Mouse (Mus musculus) urinary bladder, adult 18-20 months (tissue): ENCODE measurements around the gene Gm10961.
"Not testable (repeated sequence)": the region's sequence is repeated elsewhere in the genome, so short reads cannot be mapped to it uniquely, and the experiment has no call there.

Source experiments
- DNase-seq, 2 experiments: peaks; one replicate each; pipeline ENCODE4 v3.0.0; 2022; ENCODE audit warnings: low spot score in 2 of 2, mixed read lengths in 2 of 2

The Gm10961 gene

DNA sequence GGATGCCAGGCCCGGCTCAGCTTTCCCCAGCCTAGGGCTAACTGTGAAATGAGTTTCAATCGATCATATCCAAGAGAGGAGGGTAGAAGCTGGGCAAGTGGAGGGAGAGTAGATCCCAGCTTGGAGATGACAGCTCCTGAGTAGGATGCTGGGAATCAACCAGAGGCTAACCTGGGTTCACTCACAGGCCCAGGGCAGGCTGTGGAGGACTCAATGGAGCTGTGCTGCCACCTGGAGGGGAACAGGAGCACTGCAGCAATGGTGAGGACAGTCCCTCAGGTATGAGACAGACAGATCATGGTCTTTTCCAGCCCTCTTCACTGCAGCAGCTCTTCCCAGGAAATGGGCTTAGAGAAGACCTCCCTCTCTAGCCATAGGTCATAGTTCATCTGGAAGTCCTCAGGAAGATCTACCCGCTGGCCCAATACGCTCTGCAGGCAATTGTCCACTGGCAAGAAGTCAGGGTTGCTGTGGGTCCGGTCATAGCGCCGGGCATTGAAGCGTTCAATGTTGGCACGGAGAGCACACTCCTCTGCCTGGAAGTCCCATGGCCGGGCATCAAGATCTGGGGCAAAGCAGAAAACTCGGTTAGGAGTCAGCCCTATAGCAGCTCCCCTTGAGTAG is 18.1 kb upstream of the Gm10961 start:
- peak in 1 of 2 experiments; percentile 50 for DNase-seq

DNA sequence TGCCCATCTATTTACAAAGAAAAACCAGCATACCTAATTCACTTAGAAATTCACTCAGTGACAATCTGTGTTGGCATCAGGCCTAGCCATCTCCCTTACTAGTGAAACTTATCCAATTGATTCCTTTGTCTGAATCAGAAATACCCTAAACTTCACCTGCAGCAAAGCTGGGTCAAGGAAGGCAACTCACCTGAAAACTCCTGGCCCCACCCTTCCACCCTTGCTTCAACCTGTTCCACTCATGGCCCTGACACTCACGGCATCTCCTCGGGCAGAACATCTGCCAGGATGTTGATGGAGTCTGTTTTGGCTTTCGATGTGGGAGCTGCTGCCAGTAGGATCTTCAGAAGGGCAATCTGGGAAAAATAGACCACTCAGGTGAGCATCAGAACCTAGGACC is 13.3 kb upstream of the Gm10961 start:
- DNase-seq: no peak

DNA sequence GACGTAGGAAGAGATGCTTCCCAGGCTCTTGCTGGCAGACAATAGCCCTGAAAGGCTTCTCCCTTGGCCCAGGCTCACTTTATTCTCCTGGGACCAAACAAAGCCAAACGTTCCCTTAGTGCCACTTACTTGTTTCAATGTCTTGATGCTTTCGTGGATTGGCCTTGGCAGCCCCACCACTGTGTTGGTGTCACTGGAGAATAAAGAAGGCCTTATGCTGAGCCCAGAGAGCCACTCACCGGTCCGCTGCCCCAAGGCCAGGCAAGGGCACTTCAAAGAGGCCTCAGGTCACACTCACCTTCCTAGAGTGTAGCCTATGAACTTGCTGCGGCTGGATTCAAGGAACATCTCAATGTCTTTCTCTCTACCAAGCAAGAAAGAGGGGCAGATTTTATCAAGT is 11.2 kb upstream of the Gm10961 start:
- DNase-seq: no peak

DNA sequence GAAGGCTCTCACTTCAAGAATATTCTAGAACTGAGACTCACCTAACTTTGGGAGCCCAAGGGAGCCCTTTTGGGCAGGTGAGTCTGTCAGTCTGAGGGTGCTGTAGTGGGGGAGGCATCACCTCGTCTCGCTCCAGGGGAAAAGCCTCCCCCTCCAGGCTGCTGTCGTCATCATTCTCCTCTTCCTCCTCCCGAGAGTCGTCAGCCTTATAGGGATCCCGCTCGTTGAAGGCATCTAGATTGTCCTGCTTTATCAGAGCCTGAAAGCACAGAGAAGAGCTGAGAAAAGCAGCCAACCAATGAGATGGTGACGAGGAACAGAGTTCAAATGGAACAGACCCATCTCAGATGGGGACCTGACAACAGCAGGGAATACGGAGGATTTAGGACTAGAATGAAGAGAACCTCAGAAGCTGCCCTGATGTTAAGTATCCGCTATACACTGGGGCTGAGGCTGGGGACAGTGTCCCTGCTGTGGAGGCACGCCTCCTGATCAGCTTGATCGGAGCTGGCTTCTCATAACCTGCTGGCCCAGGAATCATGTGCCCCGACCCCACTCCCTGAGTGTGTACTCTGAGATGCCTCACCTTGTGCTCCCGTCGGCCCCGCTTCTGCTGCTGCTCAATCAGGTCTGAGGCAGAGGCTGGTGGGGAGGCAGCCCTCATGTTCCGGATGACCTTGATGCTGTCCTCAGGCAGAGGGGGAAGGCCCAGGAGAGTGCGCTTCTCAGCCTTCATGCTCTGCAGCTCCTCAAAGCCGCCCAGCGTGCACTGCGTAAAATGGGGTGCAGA is 9.6 kb upstream of the Gm10961 start:
- no peak for DNase-seq

DNA sequence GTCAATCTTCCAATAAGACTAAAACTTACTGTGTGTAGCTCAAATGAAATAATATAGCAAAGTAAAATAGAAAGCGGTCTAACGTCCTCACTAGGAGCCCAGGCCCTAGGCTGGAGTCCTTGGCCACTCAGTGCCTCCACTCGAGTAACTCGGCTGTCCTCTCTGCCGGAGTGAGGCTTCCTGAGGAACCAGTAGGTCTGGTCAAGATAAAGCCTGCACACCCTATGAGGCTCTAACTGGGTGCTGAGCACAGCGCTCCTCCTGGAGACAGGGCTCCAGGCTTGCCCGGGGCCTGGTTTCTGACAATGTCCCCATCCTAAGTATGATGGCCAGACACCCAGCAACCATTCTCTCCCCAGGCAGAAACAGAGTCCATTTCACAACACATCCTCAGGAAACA is 8.6 kb upstream of the Gm10961 start:
- DNase-seq: no peak

DNA sequence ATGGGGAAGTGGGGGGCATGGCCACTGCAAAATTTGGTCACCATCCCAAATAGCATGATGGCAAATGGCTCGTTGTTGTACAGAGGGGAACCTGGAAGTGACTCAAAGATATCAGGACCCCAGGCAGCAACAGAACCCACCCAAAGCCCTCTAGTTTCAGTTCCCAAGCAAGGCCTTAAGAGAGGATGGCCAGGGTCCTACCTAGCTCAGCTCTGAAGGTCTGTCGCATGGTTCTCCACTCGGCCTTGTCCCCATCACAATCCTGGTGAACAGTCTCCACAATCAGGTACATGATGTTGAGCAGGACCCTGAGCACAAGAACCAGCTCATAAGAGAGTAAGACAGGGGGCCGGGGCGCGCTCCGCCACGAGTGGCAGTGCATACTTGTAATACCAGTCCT is 6.7 kb upstream of the Gm10961 start:
- no peak for DNase-seq

DNA sequence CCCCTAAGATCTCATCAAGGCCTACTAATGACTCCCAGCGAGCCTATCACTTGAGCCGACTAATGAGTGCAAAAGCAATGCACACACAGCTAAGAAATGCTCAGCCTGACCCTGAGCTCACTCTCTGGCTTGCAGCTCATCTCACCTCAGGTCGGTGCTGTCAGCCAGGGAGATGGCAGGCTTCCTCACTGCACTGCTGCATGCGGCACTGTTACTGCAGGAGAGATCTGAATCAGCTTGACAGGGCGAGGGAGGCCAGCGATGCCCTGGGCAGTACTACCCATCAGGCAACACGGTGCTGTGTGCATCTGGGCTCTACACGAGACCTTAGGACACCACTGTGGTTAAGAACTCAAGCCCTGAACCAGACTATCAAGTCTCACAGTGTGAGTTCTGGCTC is 5.6 kb upstream of the Gm10961 start:
- DNase-seq: no peak

DNA sequence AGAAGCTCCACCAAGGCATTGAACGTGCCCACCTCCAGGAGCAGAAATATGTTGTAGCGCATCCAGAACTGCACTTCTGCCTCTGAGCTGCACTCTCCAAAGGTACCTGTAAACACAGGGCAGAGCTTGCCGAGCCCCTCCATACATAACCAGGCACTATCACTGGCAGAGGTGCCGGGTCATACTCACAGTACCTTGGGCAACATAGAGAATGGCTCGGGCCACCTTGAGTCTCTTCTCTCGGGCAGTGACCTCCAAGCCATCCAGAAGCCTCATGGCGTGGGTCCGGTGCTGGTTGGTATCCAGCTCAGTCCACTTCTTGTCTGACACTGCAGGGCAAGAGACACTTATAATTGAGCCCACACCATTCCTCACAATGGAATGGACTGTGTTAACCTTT is 4.4 kb upstream of the Gm10961 start:
- DNase-seq: no peak

DNA sequence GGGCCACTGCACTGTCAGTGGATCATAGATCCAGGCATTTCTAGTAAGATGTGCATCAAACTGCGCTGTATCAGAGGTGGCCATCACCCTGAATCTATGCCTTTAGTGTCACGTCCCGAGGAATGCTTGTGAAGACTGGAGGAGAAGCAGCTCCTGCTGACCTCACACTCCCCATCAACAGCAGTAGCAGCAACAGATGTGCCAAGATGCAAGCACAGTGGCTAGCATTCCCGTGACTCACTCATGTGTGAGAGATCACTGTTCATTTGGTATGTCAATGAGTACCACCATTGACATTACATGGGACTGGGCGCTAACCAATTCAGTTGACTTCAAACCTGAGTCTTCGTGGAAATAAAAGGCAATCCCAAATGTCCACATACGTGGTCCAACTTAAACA is 3.5 kb upstream of the Gm10961 start:
- DNase-seq: no peak

DNA sequence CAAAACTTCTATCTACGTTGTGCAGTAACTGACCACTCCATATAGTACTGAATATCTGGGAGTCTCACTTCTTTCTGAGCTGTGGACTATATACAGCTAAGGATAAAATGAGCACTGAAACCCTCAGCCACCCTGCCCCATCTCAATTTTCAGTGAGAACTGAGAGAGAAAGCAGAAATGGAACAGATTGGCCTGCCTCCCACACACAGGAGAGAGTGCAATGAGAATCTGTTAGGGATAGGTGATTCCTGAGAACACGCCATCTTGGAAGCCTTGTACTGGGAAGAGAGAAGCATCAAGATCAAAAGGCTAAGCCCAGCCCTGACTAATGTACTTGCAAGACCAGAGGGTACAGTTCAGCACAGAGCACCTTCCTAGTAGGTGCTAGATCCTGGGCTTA is 2.6 kb upstream of the Gm10961 start:
- DNase-seq: no peak

DNA sequence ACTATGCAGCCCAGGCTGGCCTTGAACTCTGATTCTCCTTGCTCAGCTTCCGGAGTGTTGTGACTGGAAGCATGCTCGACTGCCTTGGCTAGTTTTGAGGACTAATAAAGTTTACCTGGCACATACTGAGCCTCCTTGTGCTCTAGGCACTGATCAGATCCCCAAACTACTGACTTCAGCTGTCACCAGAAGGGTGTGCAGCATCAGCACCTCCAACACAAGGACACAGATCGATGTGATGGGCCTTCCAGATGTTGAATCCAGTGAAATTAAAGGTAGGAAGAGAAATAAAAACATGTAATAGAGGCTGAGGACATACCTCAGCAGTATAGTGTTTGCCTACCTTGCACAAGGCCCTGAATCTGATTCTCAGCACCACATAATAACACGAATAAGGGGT is 1.7 kb upstream of the Gm10961 start:
- no peak for DNase-seq

DNA sequence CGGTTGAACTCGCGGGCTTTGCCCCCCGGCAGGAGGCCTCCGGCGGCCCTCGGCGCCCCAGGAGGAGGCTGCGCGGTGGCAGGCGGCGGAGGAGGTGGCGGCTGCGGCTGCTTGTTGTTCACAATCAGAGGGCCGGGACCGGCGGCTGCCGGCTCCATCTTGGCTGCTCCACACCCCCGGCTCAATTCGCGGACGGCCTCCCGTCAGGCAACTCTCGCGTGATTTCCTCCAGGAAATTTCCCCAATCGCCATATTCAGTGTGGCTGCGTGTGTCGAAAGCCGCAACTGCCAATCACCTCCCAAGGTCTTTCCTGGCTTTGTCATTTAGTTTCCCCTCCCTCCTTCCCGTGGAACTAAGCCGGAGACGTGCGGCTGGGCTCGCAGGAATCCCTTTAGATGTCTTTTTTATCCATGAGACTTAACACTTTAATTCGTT is 419 bp downstream of the Gm10961 start, which contains the start of gene Strip1:
Strip1 (minus strand) TSS at position 172 of the 436 bp plus-strand sequence.
- DNase-seq: peak; percentile 88

DNA sequence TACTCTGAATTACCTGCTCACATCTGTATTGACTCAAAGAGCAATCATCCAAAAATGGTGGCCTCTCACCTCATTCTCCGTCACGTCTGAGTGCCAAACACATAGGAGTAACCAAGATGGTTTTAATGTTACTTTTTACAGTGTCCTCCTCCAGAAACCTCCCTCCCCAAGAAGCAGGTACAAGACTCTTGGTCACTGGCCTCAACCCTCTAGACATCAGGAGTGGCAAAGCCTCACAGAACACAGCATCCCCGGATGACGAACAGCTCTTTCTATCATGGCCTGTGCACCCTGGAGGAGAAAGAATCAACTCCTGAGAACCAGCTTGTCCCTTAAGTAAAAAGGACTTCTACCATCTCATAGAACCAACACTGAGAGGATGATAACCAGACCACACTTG is 1.7 kb downstream of the Gm10961 start:
- no peak for DNase-seq

DNA sequence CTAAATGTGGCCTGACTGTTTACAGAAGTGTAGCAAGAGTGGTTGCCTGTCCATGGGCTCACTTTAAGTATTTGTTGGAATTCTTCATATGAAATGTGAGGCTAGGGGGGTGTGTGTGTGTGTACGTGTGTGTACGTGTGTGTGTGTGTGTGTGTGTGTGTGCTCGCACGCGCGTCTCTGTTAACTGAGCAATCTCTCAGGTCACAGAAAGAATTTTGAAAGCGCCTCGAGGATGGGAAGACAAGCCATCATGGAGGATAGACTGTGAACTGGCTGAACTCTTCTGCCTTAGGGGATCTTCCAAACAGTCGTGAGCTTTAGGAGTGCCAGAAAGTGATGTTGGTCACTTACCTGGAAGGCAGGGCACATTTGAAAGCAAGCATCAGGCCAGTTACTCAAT is 2.8 kb downstream of the Gm10961 start:
- DNase-seq: no peak

DNA sequence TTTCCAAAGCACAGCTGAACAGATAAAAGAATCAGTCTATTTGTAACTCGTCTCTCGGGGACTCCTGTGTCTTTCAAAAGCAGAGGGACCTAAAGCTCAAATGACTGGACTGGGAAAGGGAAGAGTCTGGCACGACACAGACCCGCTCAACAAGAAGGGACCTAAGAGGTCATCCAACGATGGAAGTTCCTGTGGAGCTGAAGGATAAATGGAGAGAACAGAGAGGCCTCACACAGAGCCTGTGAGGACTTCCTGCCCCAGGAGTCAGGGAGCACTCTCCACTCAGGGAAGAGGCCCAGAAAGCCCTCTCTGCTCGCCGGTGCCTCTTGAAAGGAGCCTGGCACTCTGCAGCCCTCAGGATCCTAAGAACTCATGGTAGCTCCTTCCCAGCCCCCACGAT is 4.7 kb downstream of the Gm10961 start:
- no peak for DNase-seq

DNA sequence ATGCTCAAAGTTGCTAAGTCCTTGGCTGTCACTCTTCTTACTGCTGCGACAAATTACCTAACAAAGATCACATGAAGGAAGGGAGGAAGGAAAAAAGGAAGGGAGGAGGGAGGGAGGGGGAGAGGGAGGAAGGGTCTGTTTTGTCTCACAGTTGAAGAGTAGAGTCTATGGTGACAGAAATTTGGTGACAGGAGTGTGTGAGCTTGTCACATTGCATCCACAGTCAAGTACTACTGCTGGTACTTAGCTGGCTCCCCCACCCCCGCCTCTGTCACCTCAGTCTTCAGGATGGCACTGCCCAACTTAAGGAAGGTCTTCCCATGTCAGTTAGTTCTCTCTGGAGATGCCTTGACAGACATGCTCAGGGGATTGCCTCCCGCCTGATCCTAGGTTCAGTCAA is 5.1 kb downstream of the Gm10961 start:
- no peak for DNase-seq

DNA sequence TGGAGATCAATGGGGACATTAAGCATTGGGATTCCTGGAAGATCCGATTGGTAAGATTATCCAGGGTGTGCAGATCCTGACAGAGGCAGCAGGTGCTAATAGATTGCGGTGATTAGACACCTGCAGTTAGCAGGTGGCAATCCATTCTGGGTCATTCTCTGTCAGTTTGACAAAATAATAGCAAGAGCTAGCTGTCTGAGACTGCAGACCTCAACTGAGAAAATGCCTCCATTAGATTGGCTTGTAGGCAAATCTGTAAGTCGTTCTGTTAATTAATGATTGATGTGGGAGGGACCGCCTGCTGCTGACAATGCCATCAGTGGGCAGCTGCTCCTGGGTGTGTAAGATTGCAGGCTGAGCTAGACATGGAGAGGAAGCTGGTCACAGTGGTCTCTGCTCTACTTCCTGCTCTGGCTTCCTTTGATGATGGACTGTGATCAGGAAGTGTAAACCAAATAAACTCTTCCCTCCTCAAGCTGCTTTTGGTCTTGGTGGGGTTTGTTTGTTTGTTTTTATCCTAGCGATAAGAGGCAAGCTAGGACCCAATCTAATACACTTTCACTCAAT is 6.6 kb downstream of the Gm10961 start:
- DNase-seq: no peak

DNA sequence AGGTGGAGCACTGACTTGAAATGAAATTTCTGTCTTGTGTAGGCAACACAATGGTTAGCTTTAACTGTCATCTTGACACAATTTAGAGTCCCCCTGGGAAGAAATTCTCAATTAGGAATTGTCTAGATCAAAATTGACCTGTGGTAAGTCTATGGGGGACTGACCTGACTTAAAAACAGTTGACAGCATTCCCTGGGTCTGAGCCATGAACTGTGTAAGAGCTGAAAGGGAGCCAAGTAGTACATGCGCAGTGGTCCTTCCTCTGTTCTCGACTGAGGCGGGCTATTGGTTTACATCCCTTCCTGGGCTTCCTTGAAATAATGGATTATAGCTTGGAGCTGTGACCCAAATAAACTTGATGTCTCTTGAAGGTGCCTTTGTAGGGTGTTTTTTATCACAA is 15.8 kb downstream of the Gm10961 start:
- no peak for DNase-seq

DNA sequence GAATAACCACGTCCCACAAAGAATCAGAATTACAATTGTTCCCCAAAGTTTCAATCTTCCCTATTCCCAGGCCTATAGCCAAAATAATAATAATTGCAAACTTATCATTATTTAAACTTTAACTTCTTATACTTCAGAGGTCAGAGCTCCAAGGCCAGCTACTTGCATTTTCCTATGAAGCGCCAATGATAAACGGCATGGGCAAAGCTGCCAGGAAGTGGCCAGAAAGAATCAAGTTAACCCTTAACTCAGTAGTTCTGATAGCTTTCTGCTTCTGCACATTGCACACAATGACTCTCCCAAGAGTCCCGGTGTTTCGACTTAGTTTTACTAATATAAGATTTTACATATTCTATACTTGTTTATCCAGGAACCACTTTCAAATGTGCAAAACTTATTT is 19.2 kb downstream of the Gm10961 start:
- DNase-seq: not testable (repeated sequence)

DNA sequence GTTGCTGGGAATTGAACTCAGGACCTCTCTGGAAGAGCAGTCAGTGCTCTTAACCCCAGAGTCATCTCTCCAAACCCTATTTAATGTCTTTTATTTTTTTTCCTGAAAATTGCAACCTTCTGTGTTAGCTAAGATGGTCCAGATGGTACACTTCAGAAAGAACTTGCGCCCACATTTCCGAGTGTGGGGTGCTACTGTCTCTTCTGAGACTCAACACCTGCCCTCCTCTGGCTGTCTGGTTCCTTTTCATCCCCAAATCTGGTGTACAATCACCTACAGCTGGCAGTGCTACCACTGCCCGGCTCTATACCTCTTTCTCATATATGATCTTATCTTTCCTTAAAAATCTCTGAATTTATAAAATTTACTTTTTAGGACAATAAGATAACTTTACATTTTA is 21.8 kb downstream of the Gm10961 start:
- no peak for DNase-seq

DNA sequence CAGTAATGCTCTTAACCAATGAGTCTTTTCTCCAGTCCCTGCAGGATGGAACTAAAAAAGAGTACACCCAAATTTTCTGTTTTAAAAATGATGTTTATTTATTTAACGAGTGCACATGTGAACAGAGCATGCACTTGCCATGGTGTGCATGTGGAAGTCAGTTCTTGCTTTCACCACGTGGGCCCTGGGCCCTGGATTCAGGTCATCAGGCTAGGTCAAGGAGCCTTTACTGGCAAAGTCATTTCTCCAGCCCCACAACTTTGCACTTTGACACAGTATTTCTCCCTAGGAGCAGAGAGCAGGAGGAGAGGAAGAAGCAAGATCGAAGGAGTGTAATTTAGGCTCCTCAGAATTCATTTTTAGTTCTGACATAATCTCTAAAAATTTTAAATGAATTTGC is 23.7 kb downstream of the Gm10961 start:
- DNase-seq: no peak

DNA sequence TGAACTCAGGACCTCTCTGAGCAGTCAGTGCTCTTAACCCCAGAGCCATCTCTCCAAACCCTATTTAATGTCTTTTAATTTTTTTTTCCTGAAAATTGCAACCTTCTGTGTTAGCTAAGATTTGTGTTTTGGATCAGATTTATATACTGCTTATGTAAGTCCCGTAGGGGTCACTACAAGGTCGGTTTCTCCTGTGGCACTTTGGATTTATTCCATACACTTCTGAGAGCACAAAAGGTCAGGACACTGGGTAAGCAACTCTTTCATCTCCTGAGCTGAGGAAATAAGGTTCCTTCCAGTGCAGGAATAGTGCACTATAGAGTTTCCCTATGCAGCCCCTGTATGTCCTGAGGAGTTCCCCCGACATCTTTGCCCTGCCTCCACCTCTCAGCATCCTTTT is 24.4 kb downstream of the Gm10961 start:
- no peak for DNase-seq

DNA sequence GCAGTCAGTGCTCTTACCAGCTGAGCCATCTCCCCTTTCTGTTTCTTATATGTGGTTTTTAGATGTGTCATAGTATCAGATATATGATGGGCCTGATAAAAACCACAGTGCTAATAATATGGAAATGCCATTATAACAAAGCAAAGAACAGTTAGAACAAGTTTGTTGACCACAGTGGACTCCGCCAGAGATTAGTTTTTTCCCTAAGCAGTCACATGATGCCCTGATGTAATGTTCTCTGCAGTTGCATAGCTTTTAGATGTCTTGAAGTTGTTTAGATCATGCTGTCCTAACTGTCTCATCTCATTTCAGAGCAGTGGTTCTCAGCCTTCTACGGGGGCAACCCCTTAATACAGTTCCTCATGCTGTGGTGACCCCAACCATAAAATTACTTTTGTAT is 25.0 kb downstream of the Gm10961 start:
- no peak for DNase-seq
